Mouse (Mus musculus): ENCODE results near the gene Aplp1. TPM values are rescaled to one million over a fixed set of nuclear protein-coding genes. Genes with fewer than 3 reads are reported as not detected.

Gene Aplp1
- total RNA-seq, 2 experiments from 2014 or later: 981 to 987 TPM

- no peak for DNase-seq (ENCODE audit: low spot score in 2 of 2)
These were observed 32.6 kb downstream of the Aplp1 start for GRCm38 (mm10) chr7:30412735-30413147.

- no peak for DNase-seq (ENCODE audit: low spot score in 2 of 2)
These were observed 34.3 kb downstream of the Aplp1 start for GRCm38 (mm10) chr7:30411023-30411422.

- no peak for DNase-seq (ENCODE audit: low spot score in 2 of 2)
These were observed 35.5 kb downstream of the Aplp1 start for GRCm38 (mm10) chr7:30409789-30410188.

- no peak for DNase-seq (ENCODE audit: low spot score in 2 of 2)
These were observed 36.7 kb downstream of the Aplp1 start for GRCm38 (mm10) chr7:30408639-30409038.

GRCm38 (mm10) chr7:30402343-30402742, 43.0 kb downstream of the Aplp1 start:
- DNase-seq (ENCODE audit: low spot score in 2 of 2): no peak

- DNase-seq (ENCODE audit: low spot score in 2 of 2): no peak
These were observed 45.7 kb downstream of the Aplp1 start for GRCm38 (mm10) chr7:30399671-30400070.

GRCm38 (mm10) chr7:30394871-30395270, 50.5 kb downstream of the Aplp1 start:
- no peak for DNase-seq (ENCODE audit: low spot score in 2 of 2)

- DNase-seq (ENCODE audit: low spot score in 2 of 2): peak in 1 of 2 experiments; percentile 12
These were observed 51.0 kb downstream of the Aplp1 start for GRCm38 (mm10) chr7:30394379-30394778.

GRCm38 (mm10) chr7:30393631-30394030, 51.7 kb downstream of the Aplp1 start:
- no peak for DNase-seq (ENCODE audit: low spot score in 2 of 2)

GRCm38 (mm10) chr7:30392746-30393520, 52.4 kb downstream of the Aplp1 start:
- DNase-seq (ENCODE audit: low spot score in 2 of 2): no peak

Other genes with a start within 250 kb of the Aplp1 start
- 100 to 1,000 TPM; 206 to 239 TPM for gene Capns1, start 246.7 kb downstream of the Aplp1 start, total RNA-seq (2021)
- gene Polr2i, start 213.6 kb downstream of the Aplp1 start, total RNA-seq (2021): 10 to 100 TPM; 53.9 to 58.0 TPM
- gene Tbcb, start 213.3 kb downstream of the Aplp1 start, total RNA-seq (2021): 100 to 1,000 TPM; 135 to 139 TPM
- not detected for gene Ovol3, start 209.8 kb downstream of the Aplp1 start, total RNA-seq (2021)
- gene Thap8, start 165.4 kb downstream of the Aplp1 start, total RNA-seq (2021): under 1 TPM; 0.35 to 0.67 TPM
- 1 to 10 TPM; 2.7 to 3.0 TPM for gene Wdr62, start 165.1 kb downstream of the Aplp1 start, total RNA-seq (2021)
- 100 to 1,000 TPM; 501 to 515 TPM for gene Clip3, start 153.8 kb downstream of the Aplp1 start, total RNA-seq (2021)
- gene Alkbh6, start 136.8 kb downstream of the Aplp1 start, total RNA-seq (2021): 10 to 100 TPM; 41.6 to 45.9 TPM
- 1 to 10 TPM; 4.2 to 5.8 TPM for gene Syne4, start 130.7 kb downstream of the Aplp1 start, total RNA-seq (2021)
- gene E130208F15Rik, start 123.8 kb downstream of the Aplp1 start, total RNA-seq (2021): under 1 TPM; 0.43 to 0.74 TPM
- 1 to 10 TPM; 7.8 to 8.9 TPM for gene Sdhaf1, start 121.6 kb downstream of the Aplp1 start, total RNA-seq (2021)
- 10 to 100 TPM; 32.5 to 35.5 TPM for gene Lrfn3, start 82.8 kb downstream of the Aplp1 start, total RNA-seq (2021)
- gene Tyrobp, start 31.8 kb downstream of the Aplp1 start, total RNA-seq (2021): 10 to 100 TPM; 26.7 to 30.1 TPM
- not detected for gene Hcst, start 25.7 kb downstream of the Aplp1 start, total RNA-seq (2021)
- 1 to 10 TPM; 3.7 to 3.8 TPM for gene Nfkbid, start 23.8 kb downstream of the Aplp1 start, total RNA-seq (2021)
- 10 to 100 TPM in 1 of 2 experiments, 1 to 10 TPM in 1; 8.5 to 15.5 TPM for gene Kirrel2, start 12.2 kb upstream of the Aplp1 start, total RNA-seq (2021)
- gene Nphs1, start 12.8 kb upstream of the Aplp1 start, total RNA-seq (2021): 1 to 10 TPM; 1.2 to 1.3 TPM
- gene Prodh2, start 48.1 kb upstream of the Aplp1 start, total RNA-seq (2021): not detected
- gene Arhgap33, start 89.5 kb upstream of the Aplp1 start, total RNA-seq (2021): 100 to 1,000 TPM; 160 to 163 TPM
- 1 to 10 TPM; 6.2 to 6.6 TPM for gene Hspb6, start 106.6 kb upstream of the Aplp1 start, total RNA-seq (2021)
- 1 to 10 TPM; 4.9 to 5.9 TPM for gene Proser3, start 106.8 kb upstream of the Aplp1 start, total RNA-seq (2021)
- 10 to 100 TPM; 34.1 to 43.4 TPM for gene Lin37, start 114.3 kb upstream of the Aplp1 start, total RNA-seq (2021)
- 10 to 100 TPM; 57.4 to 62.5 TPM for gene U2af1l4, start 117.8 kb upstream of the Aplp1 start, total RNA-seq (2021)
- gene Gm49396, start 117.8 kb upstream of the Aplp1 start, total RNA-seq (2021): 1 to 10 TPM; 4.7 to 5.3 TPM
- 10 to 100 TPM; 77.0 to 84.1 TPM for gene Psenen, start 118.1 kb upstream of the Aplp1 start, total RNA-seq (2021)
- gene Igflr1, start 119.9 kb upstream of the Aplp1 start, total RNA-seq (2021): 1 to 10 TPM; 2.1 to 3.7 TPM
- gene Kmt2b, start 143.2 kb upstream of the Aplp1 start, total RNA-seq (2021): 10 to 100 TPM; 46.1 to 54.4 TPM
- not detected for gene Zbtb32, start 153.4 kb upstream of the Aplp1 start, total RNA-seq (2021)
- gene Upk1a, start 167.3 kb upstream of the Aplp1 start, total RNA-seq (2021): under 1 TPM in 1 of 2 experiments, not detected in 1; 0.52 TPM
- 100 to 1,000 TPM; 793 to 817 TPM for gene Cox6b1, start 180.6 kb upstream of the Aplp1 start, total RNA-seq (2021)
- gene Etv2, start 190.3 kb upstream of the Aplp1 start, total RNA-seq (2021): not detected
- 10 to 100 TPM; 70.4 to 75.5 TPM for gene Rbm42, start 204.8 kb upstream of the Aplp1 start, total RNA-seq (2021)
- 1 to 10 TPM; 4.5 to 5.0 TPM for gene Haus5, start 219.5 kb upstream of the Aplp1 start, total RNA-seq (2021)
- not detected for gene Pmis2, start 226.1 kb upstream of the Aplp1 start, total RNA-seq (2021)

All from layer of hippocampus, postnatal 14 days (tissue).